Mouse (Mus musculus): Measurements from ENCODE around the gene Grm4. TPM values are rescaled to one million over a fixed set of nuclear protein-coding genes. Genes with fewer than 3 reads are reported as not detected.

Gene Grm4
- polyA plus RNA-seq, 1 experiment, result 1.1 TPM

- 39% methylated on average over 5 of the region's 5 CpGs for WGBS
- Histone ChIP-seq H3K4me1 (ENCODE audit: control insufficient read depth, insufficient read depth, low read length) (no peaks in the 10 kb centered on the region), H3K4me3 (replicated peaks; ENCODE audit: extremely low read depth, low read depth, low read length) (no peak overlapping the region)
- no peak for DNase-seq
- no peak for TF ChIP-seq POLR2A (IDR thresholded peaks at IDR 0.05; ENCODE audit: borderline replicate concordance, extremely low read depth, low read depth, low read length)
- no peak for TF ChIP-seq CTCF (IDR thresholded peaks at IDR 0.05; ENCODE audit: insufficient read depth, low read length)
Observed at GRCm38 (mm10) chr17:27558845-27559244, 37.6 kb upstream of the Grm4 start.

DNA sequence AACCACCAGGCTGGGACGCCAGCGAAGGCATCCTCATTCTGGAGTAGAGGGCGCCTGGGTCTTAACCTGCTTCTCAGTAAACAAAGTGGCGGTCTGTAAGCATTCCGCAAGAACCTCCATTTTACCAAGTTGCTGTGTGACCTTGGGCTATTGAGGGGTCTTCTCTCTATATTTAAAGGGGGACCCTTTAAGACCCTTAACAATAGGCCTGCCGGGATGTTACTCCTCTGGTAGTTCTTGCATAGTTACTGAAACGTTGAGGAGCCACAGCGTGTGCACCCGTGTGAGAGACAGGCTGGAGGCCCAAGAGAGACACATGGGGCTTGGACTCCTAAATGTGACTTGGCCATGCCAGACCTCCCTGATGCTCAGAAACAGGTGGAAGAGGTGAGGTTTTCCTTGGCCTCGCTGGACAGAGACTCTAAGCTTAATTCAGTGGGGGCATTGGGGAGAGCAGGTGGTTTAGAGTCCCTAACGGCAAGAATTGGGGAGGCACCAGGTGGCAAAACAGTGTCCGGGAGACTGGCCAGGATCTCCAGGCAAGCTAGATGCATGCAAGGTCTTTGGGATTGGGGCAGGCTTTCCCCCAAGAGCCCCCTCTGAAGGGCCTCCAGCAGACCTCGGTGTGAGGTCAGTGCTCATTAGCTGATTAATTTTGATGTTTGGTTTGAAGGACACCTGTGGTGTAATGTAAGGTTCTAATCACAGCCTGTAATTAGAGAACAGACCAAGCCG, 36.9 kb upstream of the Grm4 start:
- peak overlapping the region; percentile 39 for H3K4me3 ChIP-seq (replicated peaks; ENCODE audit: extremely low read depth, low read depth, low read length)
- no peak for TF ChIP-seq POLR2A (IDR thresholded peaks at IDR 0.05; ENCODE audit: borderline replicate concordance, extremely low read depth, low read depth, low read length)
- TF ChIP-seq CTCF (IDR thresholded peaks at IDR 0.05; ENCODE audit: insufficient read depth, low read length), result no peak
- DNase-seq, result no peak
- no peaks in the 10 kb centered on the region for H3K4me1 ChIP-seq (ENCODE audit: control insufficient read depth, insufficient read depth, low read length)
- 34% methylated on average over 14 of the region's 14 CpGs for WGBS

DNA sequence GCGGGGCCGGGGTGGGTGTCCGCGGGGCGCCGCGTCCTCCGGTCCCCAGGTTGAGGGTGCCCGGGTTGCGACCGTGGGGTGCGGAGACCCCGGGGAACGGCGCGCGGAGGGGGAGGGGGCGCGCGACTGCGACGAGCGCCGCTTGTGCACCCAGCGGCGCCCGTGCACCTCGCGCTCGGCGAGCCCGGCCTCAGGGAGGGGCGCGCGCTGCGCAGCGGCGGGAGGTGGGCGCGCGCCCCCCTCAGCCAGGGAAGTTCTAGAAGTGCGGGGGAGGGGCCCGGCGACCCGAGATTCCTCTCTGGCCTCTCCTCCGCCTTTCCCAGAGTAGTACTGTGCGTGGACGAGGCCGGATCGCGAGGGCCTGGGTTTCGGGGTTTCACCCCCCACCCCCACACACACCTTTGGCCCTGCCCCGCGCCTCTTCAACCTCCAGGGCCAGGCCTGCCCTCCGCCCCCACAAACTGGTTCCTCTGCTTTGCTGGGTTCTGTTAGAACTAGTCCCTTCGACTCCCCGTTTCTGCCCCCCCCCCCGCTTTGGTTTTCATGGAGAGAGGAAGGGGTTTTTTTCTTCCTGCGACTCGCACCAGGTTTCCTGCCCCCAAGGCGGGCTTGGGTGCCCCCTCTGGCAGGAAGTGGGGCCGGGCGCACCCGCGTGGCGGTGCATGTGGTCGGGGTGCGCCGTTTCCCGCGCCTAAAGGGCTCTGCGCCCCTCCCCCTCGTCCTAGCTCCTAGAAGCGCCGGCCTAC, 36.2 kb upstream of the Grm4 start:
- 2% methylated on average over 72 of the region's 75 CpGs for WGBS
- Histone ChIP-seq H3K4me3 (replicated peaks; ENCODE audit: extremely low read depth, low read depth, low read length) (peak overlapping the region; percentile 69), H3K4me1 (ENCODE audit: control insufficient read depth, insufficient read depth, low read length) (no peaks in the 10 kb centered on the region)
- peak; percentile 38 for DNase-seq
- TF ChIP-seq POLR2A (IDR thresholded peaks at IDR 0.05; ENCODE audit: borderline replicate concordance, extremely low read depth, low read depth, low read length) (no peak), CTCF (IDR thresholded peaks at IDR 0.05; ENCODE audit: insufficient read depth, low read length) (no peak)

DNA sequence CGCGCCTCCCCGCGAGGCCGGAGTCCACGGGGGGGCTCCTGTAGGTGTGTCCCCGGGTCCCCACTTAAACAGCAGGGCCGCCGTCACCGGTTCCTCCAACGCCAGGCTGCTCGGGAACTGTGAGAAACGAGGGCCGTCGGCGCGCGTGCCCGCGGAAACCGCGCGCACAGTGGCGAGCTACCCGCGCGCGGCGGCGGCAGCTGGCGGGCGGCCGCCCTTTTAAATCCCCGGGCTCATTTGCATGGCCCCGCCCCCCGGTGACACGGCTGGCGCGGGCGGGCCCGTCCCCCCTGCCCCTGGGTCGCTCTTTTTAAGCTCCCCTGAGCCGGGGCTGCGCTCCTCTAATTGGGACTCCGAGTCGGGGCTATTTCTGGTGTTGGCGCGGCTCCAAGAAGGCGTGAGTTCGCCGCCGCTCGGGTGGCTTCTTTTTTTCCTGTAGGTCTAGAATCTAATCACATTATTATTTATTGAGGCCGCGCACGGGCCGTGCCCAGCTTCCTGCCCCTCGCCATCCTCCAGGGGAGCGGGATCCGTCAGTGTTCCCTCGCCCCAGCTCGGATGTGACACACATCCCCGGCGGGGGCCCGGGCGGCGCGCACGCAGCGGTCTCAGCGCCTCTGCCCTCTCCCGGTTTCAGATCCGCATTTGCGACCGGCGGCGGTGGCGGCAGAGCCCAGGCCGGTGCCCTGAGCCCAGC, 35.3 kb upstream of the Grm4 start, which contains the start of gene Hmga1:
Hmga1 (plus strand) TSS at position 183 of the 697 bp plus-strand sequence.
- under 1% methylated on average over 77 of the region's 79 CpGs for WGBS
- peak; percentile 84 for DNase-seq
- Histone ChIP-seq H3K4me1 (ENCODE audit: control insufficient read depth, insufficient read depth, low read length) (no peaks in the 10 kb centered on the region), H3K4me3 (replicated peaks; ENCODE audit: extremely low read depth, low read depth, low read length) (peak within 1 kb of the TSS; percentile 69)
- TF ChIP-seq CTCF (IDR thresholded peaks at IDR 0.05; ENCODE audit: insufficient read depth, low read length) (no peak), POLR2A (IDR thresholded peaks at IDR 0.05; ENCODE audit: borderline replicate concordance, extremely low read depth, low read depth, low read length) (peak; percentile 87; the same call in 1 of the 2 replicates)

- WGBS, result under 1% methylated on average over 55 of the region's 55 CpGs
- TF ChIP-seq CTCF (IDR thresholded peaks at IDR 0.05; ENCODE audit: insufficient read depth, low read length), result no peak
- no peak for TF ChIP-seq POLR2A (IDR thresholded peaks at IDR 0.05; ENCODE audit: borderline replicate concordance, extremely low read depth, low read depth, low read length)
- H3K4me1 ChIP-seq (ENCODE audit: control insufficient read depth, insufficient read depth, low read length), result no peaks in the 10 kb centered on the region
- peak overlapping the region; percentile 43 for H3K4me3 ChIP-seq (replicated peaks; ENCODE audit: extremely low read depth, low read depth, low read length)
- peak; percentile 66 for DNase-seq
Observed at GRCm38 (mm10) chr17:27555512-27556172, 34.4 kb upstream of the Grm4 start.

- no peaks in the 10 kb centered on the region for H3K4me1 ChIP-seq (ENCODE audit: control insufficient read depth, insufficient read depth, low read length)
- 2% methylated on average over 33 of the region's 39 CpGs for WGBS
- H3K4me3 ChIP-seq (replicated peaks; ENCODE audit: extremely low read depth, low read depth, low read length), result peak overlapping the region; percentile 44
- no peak for TF ChIP-seq POLR2A (IDR thresholded peaks at IDR 0.05; ENCODE audit: borderline replicate concordance, extremely low read depth, low read depth, low read length)
- TF ChIP-seq CTCF (IDR thresholded peaks at IDR 0.05; ENCODE audit: insufficient read depth, low read length), result no peak
- DNase-seq, result peak; percentile 52
Observed at GRCm38 (mm10) chr17:27555075-27555511, 33.9 kb upstream of the Grm4 start.

DNA sequence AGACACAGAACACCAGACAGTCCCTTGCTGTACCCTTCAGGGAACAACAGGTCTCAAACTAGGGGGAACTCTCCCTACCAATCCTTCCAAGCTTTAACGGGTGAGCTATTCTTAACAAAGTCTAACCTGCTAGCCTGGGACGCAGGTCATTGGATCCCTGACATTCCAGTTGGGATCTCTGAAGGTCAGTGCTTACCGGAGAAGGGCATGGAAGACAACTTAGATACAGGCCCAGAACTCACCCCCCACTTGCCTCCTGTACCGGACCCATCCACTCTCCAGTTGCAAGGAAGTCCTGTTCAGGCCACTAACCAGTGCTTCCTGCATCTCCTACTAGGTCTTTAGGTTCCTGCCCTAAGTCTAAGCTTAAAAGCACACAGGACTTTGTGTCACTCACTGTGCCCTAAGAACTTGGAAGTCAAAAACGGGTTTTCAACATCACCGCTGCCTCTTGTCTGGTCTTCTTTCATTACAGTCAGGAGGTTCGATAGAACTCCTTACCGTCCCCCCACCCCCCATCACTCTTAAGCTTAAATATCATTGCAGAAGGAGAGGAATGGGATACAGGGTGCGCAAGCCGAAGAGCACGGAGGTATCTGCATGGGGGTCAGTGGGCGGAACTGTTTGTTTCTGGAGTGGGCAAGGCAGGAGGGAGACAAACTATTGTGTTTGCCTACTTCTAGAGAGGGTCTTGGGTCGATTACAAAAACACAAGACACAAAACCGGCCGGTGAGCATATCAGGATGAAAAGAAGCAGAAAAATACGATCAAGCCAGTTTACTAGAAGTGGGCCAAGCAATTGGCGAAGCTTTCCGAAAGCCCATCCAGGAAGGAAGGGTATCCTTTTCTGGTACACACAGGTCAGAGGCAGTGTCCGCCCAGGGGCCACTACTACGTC, 33.1 kb upstream of the Grm4 start:
- TF ChIP-seq POLR2A (IDR thresholded peaks at IDR 0.05; ENCODE audit: borderline replicate concordance, extremely low read depth, low read depth, low read length), result no peak
- TF ChIP-seq CTCF (IDR thresholded peaks at IDR 0.05; ENCODE audit: insufficient read depth, low read length), result no peak
- DNase-seq, result no peak
- Histone ChIP-seq H3K4me1 (ENCODE audit: control insufficient read depth, insufficient read depth, low read length) (no peaks in the 10 kb centered on the region), H3K4me3 (replicated peaks; ENCODE audit: extremely low read depth, low read depth, low read length) (no peak overlapping the region)
- 69% methylated on average over 20 of the region's 20 CpGs for WGBS

Measured in lung, adult 2 months (tissue).